Mouse (Mus musculus) ES-E14 (cell line): ENCODE results near the gene Cyb5d1.

Experiments
- CHD2 ChIP-seq: IDR thresholded peaks from 2 replicates; pipeline ENCODE4 v1.6.1; 2014; ENCODE audit warnings: mild to moderate bottlenecking, low read depth, low read length, inconsistent platforms
- ZC3H11A ChIP-seq: IDR thresholded peaks from 2 replicates; pipeline ENCODE4 v1.6.1; 2012; ENCODE audit warnings: low read depth, mild to moderate bottlenecking, inconsistent platforms, low read length, borderline replicate concordance
- ZNF384 ChIP-seq: IDR thresholded peaks from 2 replicates; pipeline ENCODE4 v1.6.1; 2012; ENCODE audit warnings: low read depth, low read length, inconsistent platforms

- TF ChIP-seq ZC3H11A (no peak), ZNF384 (no peak), CHD2 (no peak)
Observed at GRCm38 (mm10) chr11:69404595-69405396, 9.4 kb upstream of the Cyb5d1 start.
